Mouse (Mus musculus) layer of hippocampus, adult 11-12 months (tissue): ENCODE measurements around the gene Arid4b.

ENCODE experiments used
- DNase-seq: peaks from one replicate; pipeline ENCODE4 v3.0.0; 2022; ENCODE audit warnings: low spot score

The Arid4b gene

DNA sequence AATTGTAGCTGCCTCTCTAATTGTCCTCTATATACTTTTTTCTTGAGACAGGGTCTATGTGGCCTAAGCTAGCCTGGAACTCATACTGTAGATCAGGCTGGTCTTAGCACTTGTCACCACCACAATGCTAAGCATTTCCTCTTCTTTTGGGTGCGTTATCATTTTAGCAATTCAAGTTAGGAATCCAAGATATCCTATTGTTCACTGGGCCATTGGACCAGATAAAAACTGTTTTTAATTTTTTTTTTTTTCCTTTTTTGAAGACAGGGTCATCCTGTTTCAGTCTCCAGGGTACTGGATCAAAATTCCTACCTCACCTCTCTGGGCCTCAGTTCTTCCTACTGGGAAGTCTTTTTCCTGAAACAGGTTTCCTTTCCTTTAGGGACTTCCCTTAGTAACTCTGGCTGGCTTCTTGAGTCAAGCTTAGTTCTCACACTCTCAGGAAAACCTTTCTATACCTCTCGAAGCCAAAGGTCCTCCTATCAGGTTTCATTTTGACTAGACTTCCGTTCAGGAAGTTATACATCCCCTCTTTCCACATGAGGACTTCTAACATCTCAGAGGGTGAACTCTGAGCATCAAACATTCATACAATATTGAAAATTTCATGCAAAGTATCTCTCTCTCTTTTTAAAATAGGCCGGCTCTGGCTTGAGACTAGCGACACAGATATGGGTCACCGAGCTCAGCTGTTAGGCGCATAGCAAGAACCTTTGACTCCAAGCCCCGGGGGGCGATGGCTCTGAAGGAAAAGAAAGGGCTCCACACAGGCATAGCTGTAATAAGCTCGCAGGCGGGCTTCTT is 621 bp upstream of the Arid4b start:
- no peak for DNase-seq

DNA sequence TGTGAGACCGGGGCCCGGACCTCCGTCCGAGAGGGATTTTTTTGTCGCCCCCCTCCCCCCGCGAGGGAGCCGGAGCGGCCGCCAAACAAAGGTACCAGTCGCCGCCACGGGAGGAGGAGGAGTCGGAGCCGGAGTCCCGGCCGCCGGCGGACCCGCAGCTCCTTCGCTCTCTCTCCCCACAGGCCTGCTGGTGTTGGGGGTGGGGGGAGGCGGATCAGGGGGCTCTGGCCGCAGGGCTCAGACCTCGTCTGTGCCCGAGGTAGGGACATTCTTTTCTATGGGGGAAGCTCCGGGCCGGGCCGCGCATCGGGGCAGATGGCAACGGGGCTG is 875 bp downstream of the Arid4b start:
- DNase-seq, result no peak

DNA sequence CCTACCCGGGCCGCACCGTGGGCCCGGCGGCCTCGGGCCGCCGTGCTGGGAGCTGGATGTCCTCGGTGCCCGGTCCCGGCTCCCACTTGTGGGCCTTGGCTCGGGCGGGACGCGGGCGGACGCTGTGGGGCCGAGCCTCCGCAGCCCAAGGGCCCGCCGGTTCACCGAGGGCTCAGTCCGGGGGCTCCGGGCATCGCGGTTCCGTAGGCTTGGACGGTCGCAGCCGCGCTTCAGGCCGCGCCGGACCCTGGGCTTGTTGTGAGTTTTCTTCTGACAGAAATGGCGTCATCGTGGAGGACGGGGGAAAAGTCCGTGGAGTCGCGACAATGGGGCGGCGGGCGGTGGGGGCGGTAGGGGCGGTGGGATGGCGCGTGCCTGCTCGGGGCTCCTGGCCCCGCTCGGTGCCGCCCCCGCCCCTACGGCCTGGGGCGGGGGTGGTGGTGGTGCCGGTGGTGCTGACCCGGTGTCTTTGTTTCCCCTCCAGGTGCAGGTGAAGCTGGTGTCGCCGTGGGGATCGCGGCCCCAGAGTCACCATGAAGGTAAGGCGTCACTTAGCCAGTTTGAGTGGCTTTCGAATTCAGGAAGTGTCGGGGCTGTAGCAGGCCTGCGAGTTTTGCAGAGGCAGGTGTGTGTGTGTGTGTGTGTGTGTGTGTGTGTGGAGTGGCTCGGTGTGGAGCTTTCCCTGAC is 1.5 kb downstream of the Arid4b start:
- DNase-seq, result peak; percentile 28

DNA sequence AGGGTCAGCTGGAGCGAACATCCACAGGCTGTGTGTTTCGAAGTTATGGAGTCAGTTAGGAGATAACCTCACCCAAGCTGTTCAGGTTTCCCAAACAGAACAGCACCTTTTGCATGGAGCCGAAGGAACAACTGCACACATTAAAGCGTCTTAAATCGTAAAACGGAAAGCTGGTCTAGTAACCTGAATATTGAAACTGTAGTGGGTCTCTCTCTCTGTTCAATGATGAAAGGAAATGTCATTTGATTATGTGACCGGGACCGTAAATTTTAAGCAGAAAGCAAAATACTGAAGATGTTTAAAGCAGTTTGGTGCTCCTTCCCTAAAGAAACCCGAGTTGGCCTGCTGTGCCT is 2.0 kb downstream of the Arid4b start:
- no peak for DNase-seq

DNA sequence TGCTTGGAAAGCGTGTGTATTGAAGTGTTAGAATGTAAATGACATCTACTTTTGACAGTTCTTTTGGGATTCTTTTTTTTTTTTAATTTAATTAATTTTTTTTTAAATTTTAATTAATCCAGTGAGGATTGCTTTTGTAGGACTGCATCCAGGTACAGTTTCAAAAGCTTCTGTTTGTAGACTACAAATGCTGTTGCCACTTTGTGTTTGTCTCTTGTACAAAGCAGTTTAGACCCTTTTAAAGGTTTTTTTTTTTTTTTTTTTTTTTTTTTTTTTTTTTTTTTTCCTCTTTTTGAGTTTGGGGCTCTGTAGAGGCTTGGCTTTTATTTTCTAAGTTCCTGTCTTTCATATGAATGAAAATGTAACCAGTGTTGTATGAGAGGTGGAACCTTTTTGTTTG is 2.7 kb downstream of the Arid4b start:
- DNase-seq, result no peak

DNA sequence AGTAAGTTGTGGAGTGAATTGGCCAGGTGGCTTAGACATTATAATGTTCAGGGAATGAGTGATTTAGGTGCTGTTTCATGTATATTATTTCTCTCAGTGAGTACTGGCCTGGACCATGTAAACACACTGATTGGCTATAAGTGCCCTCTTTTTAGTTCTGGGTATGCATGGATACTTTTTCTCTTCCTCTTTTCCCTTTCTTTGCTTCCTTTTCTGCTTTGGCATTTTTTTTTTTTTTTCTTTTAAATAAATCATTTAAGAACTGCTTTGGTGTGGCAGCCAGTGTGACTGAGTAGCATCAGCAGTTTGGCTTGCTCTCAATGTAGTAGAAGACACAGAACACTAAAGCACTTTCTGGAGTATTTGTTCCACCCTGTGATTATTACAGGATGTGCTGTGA is 5.0 kb downstream of the Arid4b start:
- no peak for DNase-seq

DNA sequence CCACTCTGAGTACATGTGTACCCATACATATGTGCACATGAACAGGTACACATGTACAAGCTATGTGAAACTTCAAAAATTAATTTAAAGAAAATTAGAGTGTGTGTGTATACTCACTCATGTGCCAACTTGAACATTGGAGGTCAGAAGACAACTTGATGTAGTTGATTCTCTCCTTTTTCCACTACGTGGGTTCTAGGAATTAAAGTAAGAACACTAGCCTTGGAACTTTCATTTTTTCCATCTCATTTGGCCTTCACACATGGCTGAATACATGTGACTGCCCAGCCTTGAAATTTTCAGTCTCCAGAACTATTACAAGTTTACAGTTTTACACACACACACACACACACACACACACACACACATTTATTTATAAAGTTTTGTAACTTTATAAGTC is 6.3 kb downstream of the Arid4b start:
- DNase-seq, result no peak

DNA sequence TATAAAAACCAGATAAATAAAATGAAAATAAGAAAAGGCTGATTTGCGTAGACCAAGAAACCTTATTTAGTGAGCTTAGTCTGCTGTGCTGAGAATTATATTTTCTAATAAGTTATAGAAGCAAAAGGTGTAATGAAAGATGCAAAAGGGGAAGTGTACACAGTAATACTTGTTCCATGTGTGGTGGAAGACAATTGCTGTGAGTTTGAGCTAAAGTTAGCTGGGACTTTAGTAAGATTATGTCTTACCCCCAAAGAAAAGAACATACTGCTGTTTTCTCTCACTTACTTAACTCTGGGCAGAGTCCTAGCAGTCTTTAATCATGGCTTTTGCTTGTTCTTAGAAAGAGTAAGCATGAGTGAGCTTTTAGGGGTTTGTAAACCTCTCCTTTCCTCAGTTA is 11.3 kb downstream of the Arid4b start:
- DNase-seq, result no peak

DNA sequence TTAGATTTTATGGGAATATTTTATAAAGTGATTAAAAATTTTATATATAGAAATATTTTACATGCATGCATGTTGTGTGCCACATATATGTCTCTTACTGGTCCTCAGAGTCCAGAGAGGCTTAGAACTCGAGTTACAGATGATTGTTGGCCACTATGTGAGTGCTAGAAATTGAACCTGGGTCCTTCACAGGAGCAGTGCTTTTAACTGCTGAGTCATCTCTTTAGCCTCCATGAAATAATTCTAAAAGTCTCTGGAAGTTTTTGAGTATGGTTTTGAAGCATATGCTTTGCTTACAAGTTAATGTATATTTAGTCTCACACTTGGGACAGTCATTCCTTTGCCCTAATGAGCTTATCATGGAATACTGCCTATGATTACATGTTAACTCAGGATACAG is 12.3 kb downstream of the Arid4b start:
- DNase-seq, result no peak

DNA sequence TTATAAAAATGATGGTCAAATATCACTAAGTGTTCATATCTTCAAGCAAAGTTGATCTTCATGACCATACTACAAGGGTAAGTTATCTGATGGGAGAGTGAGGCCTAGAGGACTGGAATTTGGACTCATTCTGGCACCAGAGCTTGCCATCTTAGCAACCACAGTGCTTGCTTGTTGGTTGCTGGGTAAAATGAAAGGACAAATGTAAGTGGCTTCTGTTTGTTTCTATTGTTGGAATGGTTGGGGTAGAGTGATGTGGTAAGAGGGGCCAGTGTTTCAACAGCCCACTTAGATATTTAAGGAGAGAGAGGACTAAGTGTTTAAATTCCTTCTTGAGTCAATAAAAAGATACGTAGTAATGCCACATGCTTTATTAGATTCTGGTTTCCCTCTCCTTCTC is 25.6 kb downstream of the Arid4b start:
- no peak for DNase-seq

DNA sequence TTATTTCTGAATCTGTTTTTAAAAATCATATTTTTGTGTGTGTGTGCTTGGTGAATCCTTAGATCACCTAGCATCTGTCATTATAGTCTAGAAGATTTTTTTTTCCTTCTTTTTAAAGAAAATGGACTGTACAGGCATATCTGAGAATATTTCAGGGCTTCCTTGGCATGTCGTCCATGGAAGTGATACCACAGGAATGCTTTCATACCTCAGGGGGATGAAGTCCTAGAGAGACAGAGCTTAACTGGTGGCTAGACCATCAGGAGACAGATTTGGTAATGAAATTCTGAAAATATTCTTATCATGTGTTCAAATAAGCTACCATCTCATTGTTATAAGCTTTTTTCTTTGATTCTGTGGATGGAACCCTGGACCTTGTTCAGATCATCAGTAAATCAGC is 40.0 kb downstream of the Arid4b start:
- DNase-seq, result no peak

DNA sequence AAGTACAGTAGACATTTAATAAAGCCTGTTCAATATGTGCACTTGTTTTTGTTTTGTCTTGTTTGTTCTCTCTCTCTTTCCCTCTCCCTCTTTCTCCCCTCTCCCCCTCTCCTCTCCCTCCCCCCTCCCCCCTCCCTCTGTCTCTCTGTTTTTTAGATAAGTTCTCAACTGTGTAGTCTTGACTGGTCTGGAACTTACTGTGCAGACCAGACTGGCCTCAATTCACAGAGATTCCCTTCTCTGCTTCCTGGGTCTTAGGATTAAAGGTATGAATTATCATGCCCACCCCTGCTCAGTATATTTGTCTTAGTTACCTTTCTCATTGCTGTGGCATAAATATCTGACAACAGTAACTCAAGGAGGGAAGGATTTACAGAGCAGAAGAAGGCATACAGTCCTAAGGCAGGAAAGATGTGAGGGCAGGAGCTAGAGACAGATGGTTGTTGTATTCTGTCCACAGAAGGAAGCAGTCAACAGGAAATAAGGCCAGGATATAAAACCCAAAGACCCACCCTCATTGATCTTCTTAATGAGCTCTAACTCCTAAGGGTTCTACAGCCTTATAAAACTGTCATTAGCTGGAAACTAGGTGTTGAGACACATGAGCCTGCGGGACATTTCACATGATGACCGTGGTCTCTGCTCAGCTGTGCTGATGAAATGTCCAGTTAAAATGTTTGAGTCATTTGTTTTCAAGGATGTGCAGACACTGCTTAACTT is 47.3 kb downstream of the Arid4b start:
- no peak for DNase-seq

DNA sequence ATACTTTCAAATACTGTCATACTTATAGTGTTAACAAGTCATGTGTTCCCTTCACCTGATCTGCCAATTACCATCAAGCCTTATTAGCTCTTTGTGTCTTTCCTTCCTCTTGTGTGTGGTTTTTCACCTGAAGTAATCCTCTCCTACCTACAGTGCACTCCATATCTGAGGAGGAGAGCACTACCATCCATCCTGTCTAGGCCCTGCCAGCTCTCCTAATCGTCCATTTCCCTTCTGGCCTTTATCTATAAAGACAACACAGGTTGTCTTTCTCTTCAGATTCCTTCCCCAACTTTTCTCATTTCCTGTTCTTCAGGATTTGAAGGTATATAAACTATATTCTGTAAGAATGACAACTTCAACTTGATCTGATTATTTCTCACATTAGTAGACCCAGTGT is 48.1 kb downstream of the Arid4b start:
- no peak for DNase-seq

DNA sequence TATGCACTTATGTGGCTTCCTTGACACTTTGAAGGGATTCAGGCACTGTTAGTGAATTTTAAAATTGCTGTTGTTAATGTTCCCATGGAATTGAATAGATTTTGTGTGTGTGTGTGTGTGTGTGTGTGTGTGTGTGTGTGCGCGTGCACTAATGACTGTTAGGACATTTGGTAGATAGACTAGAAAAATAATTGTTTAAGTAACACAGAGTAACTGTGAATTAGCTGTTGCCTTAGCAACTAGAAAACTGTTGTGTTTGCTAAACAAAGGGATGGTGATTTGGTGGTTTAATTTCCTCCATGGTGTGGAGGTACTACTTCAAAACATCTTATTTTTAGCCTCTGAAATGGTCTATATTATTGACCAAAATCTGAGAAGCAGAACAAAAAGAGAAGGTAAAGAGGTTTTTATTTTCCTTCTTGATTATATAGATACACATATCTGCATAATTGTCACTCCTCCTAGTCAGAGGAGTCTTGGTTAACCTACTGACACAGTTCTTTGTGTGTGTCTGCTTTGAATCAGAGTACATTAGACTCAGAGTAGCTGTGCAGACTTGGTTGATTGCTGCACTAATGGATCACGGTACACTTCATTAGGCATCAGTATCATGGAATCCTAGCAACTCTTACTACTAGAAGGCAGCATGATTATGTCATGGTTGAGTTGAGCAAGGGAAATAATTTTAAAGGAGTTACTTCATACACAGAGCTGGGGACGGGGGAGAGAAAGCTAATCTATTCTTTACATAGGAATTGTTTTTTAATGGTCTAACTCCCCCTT is 50.9 kb downstream of the Arid4b start:
- DNase-seq, result no peak

DNA sequence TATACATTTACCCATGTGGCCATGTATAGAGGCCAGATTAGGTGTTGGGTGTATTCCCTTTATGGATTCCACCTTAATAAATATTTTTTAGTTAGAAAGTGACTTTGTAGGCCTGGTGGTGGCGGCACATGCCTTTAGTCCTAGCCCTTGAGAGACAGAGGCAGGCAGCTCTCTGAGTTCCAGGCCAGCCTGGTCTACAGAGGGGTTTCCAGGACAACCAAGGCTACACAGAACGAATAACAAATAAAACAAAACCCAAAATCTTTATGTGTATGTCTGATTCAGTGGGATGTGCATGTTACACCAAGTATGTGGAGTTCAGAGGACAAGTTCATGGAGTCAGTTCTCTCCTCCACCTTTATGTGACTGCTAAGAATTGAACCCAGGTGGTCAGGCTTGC is 52.8 kb downstream of the Arid4b start:
- no peak for DNase-seq

DNA sequence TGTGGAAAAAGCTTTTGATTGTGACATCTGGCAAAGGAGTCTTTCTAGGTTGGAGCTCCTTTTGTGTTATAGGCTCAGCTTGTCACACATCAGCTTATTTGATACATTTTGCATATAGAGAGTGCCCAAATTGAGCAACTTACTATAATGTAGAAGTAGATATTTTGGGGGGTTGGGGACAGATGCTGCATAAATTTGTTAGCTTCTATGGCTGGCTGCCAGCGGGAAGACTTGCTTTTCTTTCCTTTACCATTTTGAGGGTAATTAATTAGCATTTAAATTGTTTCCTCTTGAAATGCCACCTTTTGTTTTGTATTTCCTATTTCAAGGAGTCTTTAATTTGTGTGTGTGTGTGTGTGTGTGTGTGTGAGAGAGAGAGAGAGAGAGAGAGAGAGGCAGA is 68.6 kb downstream of the Arid4b start:
- DNase-seq, result no peak

DNA sequence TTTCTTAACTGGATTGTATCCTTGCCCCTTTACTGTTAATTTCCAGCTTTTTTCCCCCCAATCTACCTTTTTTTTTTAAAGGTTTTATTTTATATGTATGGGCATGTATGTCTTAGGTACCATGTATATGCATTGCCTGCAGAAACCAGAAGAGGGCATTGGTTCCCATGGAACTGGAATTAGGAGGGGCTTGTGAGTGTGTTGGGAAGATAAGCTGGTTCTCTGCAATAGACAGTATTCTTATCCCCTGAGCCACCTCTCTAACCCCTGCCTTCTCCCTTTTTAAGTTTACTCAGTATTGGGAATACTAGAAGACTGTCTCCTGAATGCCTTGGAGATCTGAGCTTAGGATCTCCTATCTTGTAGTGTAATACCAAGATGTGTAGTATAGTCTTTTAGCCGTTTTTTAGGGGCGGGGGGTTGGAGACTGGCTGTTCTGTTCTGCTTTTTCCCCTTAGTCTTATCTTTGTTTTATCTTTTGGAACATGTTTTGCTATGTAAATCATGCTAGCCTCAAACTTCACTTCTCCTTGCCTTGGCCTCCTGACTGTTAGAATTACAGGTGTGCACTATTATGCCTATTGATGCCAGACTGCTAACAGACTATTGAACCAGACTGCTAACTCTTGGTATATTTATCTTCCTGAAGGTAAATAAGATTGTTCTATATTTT is 79.4 kb downstream of the Arid4b start:
- no peak for DNase-seq

DNA sequence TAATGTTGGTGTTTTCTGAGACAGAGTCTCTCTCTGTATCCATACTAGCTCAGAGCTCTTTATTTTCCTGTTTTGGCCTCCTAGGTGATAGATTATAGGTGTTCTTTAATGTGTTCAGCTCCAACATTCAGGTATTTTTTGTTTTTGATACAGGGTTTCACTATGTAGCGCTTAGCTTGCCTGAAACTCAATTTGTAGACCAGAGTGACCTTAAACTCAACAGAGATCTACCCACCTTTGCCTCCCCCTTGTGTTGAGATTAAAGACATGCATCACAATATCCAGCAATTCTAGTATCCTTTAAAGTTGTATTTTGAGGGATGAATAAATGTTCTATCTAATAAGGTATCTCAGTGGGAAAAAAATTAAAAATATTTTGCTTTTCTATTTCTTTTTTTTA is 115.0 kb downstream of the Arid4b start:
- DNase-seq, result no peak

DNA sequence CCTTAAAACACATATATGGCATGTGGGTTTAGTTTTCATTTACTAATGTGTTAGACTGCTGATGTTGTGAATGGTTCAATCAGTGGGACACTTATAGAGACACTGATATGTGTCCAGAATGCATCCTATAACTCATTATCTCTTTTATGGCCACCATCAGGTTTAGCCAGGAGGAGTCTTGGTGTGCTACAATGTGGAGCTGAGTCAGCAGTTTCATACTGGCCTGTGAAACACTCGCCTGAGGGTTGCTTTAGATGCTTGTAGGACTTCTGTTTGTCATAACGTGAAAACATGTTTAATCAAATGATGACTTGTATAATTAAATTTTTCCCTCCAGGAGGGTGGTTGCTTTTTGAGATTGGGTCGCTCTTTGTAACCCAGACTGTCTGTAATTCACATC is 116.6 kb downstream of the Arid4b start:
- no peak for DNase-seq

DNA sequence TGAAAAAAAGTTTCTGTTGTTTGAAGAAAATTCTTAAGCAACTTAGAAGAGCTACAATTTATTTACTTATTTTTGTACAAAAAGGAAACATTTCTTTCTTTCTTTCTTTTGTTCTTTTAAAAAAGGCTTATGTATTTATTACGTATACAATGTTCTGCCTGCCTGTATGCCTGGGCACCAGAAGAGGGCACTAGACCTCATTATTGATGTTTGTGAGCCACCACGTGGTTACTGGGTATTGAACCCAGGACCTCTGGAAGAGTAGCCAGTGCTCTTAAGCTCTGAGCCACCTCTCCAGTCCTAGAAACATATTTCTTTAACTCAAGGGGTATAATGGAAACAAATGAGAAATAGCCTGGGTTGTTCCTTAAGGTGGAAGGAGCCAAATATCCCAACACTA is 182.9 kb downstream of the Arid4b start:
- DNase-seq, result no peak
